Mouse (Mus musculus) forebrain, embryonic 15.5 days (tissue): ENCODE data around the gene Usp42. TPM values are rescaled to one million over a fixed set of nuclear protein-coding genes. Genes with fewer than 3 reads are reported as not detected.

ENCODE experiments used
- ATAC-seq: fragments of 200-750 bp; cut with Nextera tagmentation; replicated peaks from 2 replicates; pipeline ENCODE4 v1.8.0; 2017; ENCODE audit warnings: mild to moderate bottlenecking, moderate TSS enrichment, moderate library complexity
- H3K27ac ChIP-seq: fragments of 300-500 bp; sonication (generic); replicated peaks from 2 replicates; pipeline ENCODE4 v1.5.1; 2015; ENCODE audit warnings: mild to moderate bottlenecking, inconsistent platforms
- H3K27me3 ChIP-seq: fragments of 300-500 bp; sonication (generic); 2 replicates; pipeline ENCODE4 v1.6.1; 2015; ENCODE audit warnings: inconsistent platforms
- H3K36me3 ChIP-seq: fragments of 300-500 bp; sonication (generic); 2 replicates; pipeline ENCODE4 v1.6.1; 2015; ENCODE audit warnings: mild to moderate bottlenecking, inconsistent platforms
- H3K4me1 ChIP-seq: fragments of 300-500 bp; sonication (generic); 2 replicates; pipeline ENCODE4 v1.6.1; 2015; ENCODE audit warnings: inconsistent platforms
- H3K4me2 ChIP-seq: fragments of 300-500 bp; sonication (generic); replicated peaks from 2 replicates; pipeline ENCODE4 v1.6.1; 2015; ENCODE audit warnings: mild to moderate bottlenecking, inconsistent platforms
- H3K4me3 ChIP-seq: fragments of 300-500 bp; sonication (generic); 2 replicates; pipeline ENCODE4 v1.5.1; 2015; ENCODE audit warnings: mild to moderate bottlenecking, inconsistent platforms
- H3K9ac ChIP-seq: fragments of 300-500 bp; sonication (generic); replicated peaks from 2 replicates; pipeline ENCODE4 v1.6.1; 2015; ENCODE audit warnings: mild to moderate bottlenecking, inconsistent platforms
- H3K9me3 ChIP-seq: fragments of 300-500 bp; sonication (generic); 2 replicates; pipeline ENCODE4 v1.6.1; 2016; ENCODE audit warnings: inconsistent platforms
- WGBS: fragments of 180-500 bp; shearing (Covaris S2); methylation state at CpG from one replicate; pipeline ENCODE4 v1.1.7; 2015; ENCODE audit warnings: mixed read lengths; 5-methylcytosine and 5-hydroxymethylcytosine counted together
- polyA plus RNA-seq: library from polyadenylated mRNA; unstranded; fragments of >200 nt; fragmentation: Nextera tagmentation; extraction: Ambion mirVana; gene quantifications from 2 replicates; pipeline ENCODE4 v1.2.1, GENCODE M21; 2015

Usp42 gene
- polyA plus RNA-seq, result 30.4 and 30.7 TPM in 2 replicates

GRCm38 (mm10) chr5:143732180-143732891, at the start of gene Usp42:
Usp42 (minus strand) TSS chr5:143732280.
- Histone ChIP-seq H3K4me1 (peaks cover 26% of the 10 kb centered on the region), H3K9me3 (no peaks in the 10 kb centered on the region), H3K27me3 (no peaks in the 10 kb centered on the region; the same call in 1 of the 2 replicates), H3K36me3 (peaks cover 4% of the 10 kb centered on the region), H3K4me3 (peak within 1 kb of the TSS; percentile 97), H3K9ac (peak within 1 kb of the TSS; percentile 98), H3K27ac (peak within 1 kb of the TSS; percentile 92), H3K4me2 (peak within 1 kb of the TSS; percentile 68)
- 0% methylated on average over 81 of the region's 82 CpGs for WGBS
- peak; percentile 98 for ATAC-seq

DNA sequence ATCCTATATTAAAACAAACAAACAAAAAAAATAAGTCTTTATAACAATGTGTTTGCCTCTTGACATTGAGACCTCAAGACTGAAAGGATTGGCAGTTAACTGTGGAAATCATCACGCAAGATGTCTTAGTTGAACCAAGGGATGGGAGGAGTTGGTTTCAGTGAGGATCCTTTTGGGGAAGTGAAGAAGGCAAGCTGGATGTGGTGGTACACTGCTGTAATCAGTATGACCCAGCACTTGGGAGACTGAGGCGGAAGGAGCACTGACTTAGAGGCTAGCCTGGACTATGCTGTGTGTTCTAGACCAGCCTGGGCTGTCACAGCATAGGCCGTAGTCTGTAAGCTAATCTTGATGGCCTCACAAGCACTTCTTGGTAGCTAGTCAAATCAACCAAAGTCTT, 28.4 kb upstream of the Usp42 start:
- no peak overlapping the region for H3K4me2 ChIP-seq
- H3K9me3 ChIP-seq, result no peaks in the 10 kb centered on the region
- peaks cover 12% of the 10 kb centered on the region for H3K4me1 ChIP-seq
- no peaks in the 10 kb centered on the region for H3K36me3 ChIP-seq
- no peak for ATAC-seq
- no peak overlapping the region for H3K4me3 ChIP-seq
- WGBS, result 94% methylated on average over 3 of the region's 3 CpGs
- no peaks in the 10 kb centered on the region for H3K27me3 ChIP-seq
- H3K9ac ChIP-seq, result no peak overlapping the region
- H3K27ac ChIP-seq, result no peak overlapping the region

- Histone ChIP-seq H3K4me3 (no peak overlapping the region), H3K36me3 (no peaks in the 10 kb centered on the region), H3K27ac (no peak overlapping the region), H3K27me3 (no peaks in the 10 kb centered on the region), H3K9ac (no peak overlapping the region), H3K4me2 (no peak overlapping the region), H3K9me3 (no peaks in the 10 kb centered on the region), H3K4me1 (peaks cover 12% of the 10 kb centered on the region)
- no peak for ATAC-seq
- WGBS, result 90% methylated on average over 8 of the region's 8 CpGs
Measured at GRCm38 (mm10) chr5:143759554-143759953, 27.5 kb upstream of the Usp42 start.

DNA sequence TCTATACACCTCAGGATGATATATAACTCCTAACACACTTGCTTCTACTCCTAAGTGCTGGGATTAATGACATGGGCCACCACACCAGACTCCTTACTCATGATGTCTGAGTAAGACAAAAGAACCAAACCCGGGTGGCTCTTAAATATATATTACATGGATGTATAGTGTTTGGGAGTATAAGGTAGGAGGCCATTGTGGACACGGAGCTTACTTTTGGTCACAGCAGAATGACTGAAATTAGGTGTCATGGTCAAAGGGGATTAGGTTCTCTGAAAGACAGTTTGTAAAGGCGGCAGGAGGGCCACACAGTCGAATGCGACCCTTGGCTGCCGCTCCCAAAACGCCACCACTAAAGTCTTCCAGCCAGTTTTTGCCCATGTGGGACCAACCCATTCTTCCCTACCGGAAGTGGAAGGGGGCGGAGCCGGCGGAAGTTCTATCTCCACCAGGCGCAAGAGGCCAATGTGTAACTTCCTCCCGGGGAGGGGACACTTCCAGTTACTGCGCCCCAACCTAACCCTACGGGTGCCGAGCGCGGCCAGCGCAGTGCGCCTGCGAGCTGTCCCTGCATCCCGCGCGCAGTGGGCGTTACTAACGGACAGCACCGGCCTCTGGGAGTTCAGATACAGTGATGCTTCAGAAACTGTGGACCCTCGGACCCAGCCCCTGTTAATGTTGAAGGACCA, 25.8 kb upstream of the Usp42 start:
- no peaks in the 10 kb centered on the region for H3K9me3 ChIP-seq
- H3K4me2 ChIP-seq, result peak overlapping the region; percentile 60
- peak overlapping the region; percentile 51 for H3K9ac ChIP-seq
- no peaks in the 10 kb centered on the region for H3K36me3 ChIP-seq
- 21% methylated on average over 28 of the region's 28 CpGs for WGBS
- peaks cover 12% of the 10 kb centered on the region for H3K4me1 ChIP-seq
- H3K27me3 ChIP-seq, result no peaks in the 10 kb centered on the region
- peak overlapping the region; percentile 49 for H3K4me3 ChIP-seq
- no peak overlapping the region for H3K27ac ChIP-seq
- peak; percentile 97 for ATAC-seq

- no peak for ATAC-seq
- no peaks in the 10 kb centered on the region for H3K27me3 ChIP-seq
- no peaks in the 10 kb centered on the region for H3K36me3 ChIP-seq
- no peak overlapping the region for H3K4me3 ChIP-seq
- no peak overlapping the region for H3K27ac ChIP-seq
- no peak overlapping the region for H3K9ac ChIP-seq
- no peaks in the 10 kb centered on the region for H3K9me3 ChIP-seq
- no peak overlapping the region for H3K4me2 ChIP-seq
- 94% methylated on average over 9 of the region's 9 CpGs for WGBS
- H3K4me1 ChIP-seq, result peaks cover 12% of the 10 kb centered on the region
Measured at GRCm38 (mm10) chr5:143755529-143756141, 23.6 kb upstream of the Usp42 start.

DNA sequence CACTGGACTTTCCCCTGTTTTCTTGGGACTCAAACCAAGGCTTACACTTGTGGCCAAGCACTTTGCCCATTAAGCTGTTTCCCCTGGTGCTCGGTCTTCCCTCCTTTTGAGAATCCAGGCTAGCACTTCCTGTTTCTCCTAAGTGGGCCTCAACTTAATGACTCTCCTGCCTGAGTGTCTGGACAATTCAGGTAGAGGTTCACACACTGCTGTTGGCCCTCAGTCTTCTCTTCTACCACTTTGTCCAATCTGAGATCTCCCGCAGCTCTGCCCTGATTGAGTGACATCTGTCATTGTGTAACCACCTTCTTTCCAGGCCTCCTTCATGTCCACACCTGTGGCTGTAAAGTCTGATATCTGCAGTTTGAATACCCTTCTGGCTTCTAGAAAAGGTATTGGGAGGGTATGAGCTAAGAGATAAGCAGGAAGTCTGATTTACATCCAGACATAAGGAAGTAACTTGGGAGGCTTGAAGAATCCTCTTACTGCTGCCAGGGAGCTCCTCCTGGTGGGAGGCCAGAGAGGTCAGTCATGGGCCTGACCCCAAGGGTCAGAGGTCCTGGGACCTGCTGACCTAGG, 17.6 kb upstream of the Usp42 start:
- Histone ChIP-seq H3K4me1 (no peaks in the 10 kb centered on the region), H3K4me2 (no peak overlapping the region), H3K27me3 (no peaks in the 10 kb centered on the region), H3K36me3 (no peaks in the 10 kb centered on the region), H3K9ac (no peak overlapping the region), H3K27ac (no peak overlapping the region), H3K4me3 (no peak overlapping the region), H3K9me3 (no peaks in the 10 kb centered on the region)
- WGBS, result 81% methylated on average over 2 of the region's 2 CpGs
- ATAC-seq, result no peak

- Histone ChIP-seq H3K4me2 (peak overlapping the region; percentile 68), H3K27ac (peak overlapping the region; percentile 92), H3K27me3 (no peaks in the 10 kb centered on the region; the same call in 1 of the 2 replicates), H3K9me3 (no peaks in the 10 kb centered on the region), H3K36me3 (peaks cover 11% of the 10 kb centered on the region), H3K4me3 (peak overlapping the region; percentile 97), H3K4me1 (peaks cover 26% of the 10 kb centered on the region), H3K9ac (peak overlapping the region; percentile 98)
- WGBS, result under 1% methylated on average over 58 of the region's 82 CpGs
- peak; percentile 17 for ATAC-seq
Measured at GRCm38 (mm10) chr5:143731483-143732112, 482 bp downstream of the Usp42 start.

DNA sequence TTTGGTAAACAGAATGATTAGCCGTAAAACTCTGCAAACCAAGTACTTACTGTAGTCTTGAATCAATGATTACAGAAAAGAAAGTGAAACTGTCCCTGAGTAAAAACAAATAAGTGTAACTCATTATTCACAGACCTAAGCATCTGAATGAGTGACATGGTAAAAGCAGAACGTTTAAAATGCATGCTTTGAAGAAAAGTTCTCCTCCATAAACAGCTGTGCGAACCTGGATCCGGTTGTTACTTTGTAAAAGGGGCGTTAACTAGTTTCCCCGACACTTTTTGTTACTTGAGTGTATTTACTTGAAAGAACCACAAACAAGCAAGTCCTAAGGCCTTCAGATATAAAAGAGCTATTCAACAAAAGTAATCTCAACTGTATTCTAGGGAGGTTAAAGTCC, 1.2 kb downstream of the Usp42 start:
- Histone ChIP-seq H3K27me3 (no peaks in the 10 kb centered on the region; the same call in 1 of the 2 replicates), H3K4me1 (peaks cover 26% of the 10 kb centered on the region), H3K4me3 (peak overlapping the region; percentile 97), H3K4me2 (peak overlapping the region; percentile 68), H3K9ac (peak overlapping the region; percentile 98), H3K9me3 (no peaks in the 10 kb centered on the region), H3K36me3 (peaks cover 18% of the 10 kb centered on the region), H3K27ac (no peak overlapping the region)
- ATAC-seq, result no peak
- 8% methylated on average over 6 of the region's 6 CpGs for WGBS

GRCm38 (mm10) chr5:143721962-143722361, 10.1 kb downstream of the Usp42 start:
- H3K4me2 ChIP-seq, result no peak overlapping the region
- H3K9me3 ChIP-seq, result no peaks in the 10 kb centered on the region
- no peaks in the 10 kb centered on the region for H3K27me3 ChIP-seq
- peaks cover 97% of the 10 kb centered on the region for H3K36me3 ChIP-seq
- no peak overlapping the region for H3K9ac ChIP-seq
- ATAC-seq, result no peak
- no peak overlapping the region for H3K27ac ChIP-seq
- no peaks in the 10 kb centered on the region for H3K4me1 ChIP-seq
- 93% methylated on average over 7 of the region's 7 CpGs for WGBS
- H3K4me3 ChIP-seq, result no peak overlapping the region

DNA sequence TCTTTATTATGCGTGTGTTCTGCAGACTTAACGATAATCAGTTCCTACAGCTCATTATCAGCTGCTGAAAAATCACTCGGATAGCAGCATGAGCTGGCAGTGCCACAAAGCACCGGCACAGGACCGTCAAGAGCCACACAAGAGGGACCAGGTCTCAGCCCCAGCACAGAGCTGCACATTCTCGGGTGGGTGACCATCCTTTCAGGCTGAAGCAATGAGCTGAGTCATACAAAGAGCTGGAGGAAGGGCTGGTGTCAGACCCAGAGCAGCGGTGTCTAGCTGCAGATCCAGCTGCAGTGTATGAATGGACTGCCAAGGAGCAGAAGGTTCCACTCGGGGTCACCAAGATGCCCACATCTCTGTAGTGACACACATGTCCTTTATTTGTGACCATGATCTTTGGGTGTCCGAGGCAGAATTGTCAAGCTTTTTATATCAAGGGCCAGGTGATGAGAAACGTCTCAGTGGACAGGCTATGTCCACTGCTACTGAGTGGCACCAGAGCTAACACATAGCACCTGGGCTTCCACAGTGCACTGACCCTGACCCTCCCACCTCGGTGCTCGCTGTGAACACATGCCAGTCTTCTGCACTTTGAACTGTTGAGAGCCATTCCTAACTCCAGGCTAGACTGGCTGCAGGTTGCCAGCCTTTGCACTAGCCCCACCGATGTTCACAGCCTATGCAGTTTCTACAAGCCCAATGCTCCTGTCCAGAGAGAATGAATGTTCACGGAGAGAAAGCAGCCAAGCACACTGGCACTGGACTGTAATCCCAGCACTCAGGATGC, 19.9 kb downstream of the Usp42 start:
- Histone ChIP-seq H3K4me2 (no peak overlapping the region), H3K9ac (no peak overlapping the region), H3K36me3 (peaks cover 78% of the 10 kb centered on the region), H3K27me3 (no peaks in the 10 kb centered on the region), H3K9me3 (no peaks in the 10 kb centered on the region), H3K4me1 (no peaks in the 10 kb centered on the region), H3K27ac (no peak overlapping the region), H3K4me3 (no peak overlapping the region)
- 81% methylated on average over 14 of the region's 14 CpGs for WGBS
- no peak for ATAC-seq

GRCm38 (mm10) chr5:143711326-143711725, 20.8 kb downstream of the Usp42 start:
- WGBS, result 9% methylated on average over 7 of the region's 7 CpGs
- Histone ChIP-seq H3K4me3 (no peak overlapping the region), H3K27me3 (no peaks in the 10 kb centered on the region), H3K4me1 (no peaks in the 10 kb centered on the region), H3K36me3 (peaks cover 71% of the 10 kb centered on the region), H3K4me2 (no peak overlapping the region), H3K27ac (no peak overlapping the region), H3K9me3 (no peaks in the 10 kb centered on the region), H3K9ac (no peak overlapping the region)
- peak; percentile 48; the same call in 1 of the 2 replicates for ATAC-seq
